ENCODE assay signal across 11 mouse cellular contexts in the genomic region with DNA sequence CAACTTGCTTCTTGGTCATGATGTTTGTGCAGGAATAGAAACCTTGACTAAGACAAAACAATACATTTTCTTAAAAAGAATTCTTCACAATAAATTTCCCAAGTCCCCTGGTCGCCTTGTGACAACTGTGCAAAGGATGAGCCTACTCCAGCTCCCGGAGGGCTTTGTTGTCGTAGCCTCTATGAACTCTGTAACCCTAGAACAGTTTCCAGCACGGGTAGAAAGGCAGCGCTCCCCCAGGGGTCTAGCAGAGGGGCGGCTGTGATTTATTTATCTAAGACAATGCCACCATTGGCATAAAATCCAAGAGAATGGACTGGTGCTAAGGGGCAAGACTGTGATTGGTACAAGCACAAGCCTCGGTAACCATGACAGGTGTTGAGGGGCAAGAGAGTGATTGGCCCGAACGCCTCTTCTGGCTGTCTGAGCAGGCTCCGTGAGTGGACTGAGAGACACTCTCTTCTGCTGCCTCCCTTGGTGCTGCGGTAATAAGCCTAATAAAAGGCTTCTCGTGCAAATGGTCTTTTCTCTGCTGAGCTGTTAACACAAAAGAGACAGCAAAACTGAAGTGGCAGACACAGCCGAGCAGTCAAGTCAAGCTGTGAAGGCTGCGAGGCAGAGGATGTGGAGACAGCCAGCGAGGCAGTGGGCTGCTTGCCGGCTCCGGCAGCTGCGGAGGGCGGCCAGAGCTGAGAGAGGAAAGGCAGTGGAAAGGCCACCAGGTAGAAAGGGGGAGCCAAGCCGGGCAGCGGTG. TPM values are rescaled to one million over a fixed set of nuclear protein-coding genes. Genes with fewer than 3 reads are reported as not detected.
A peak's percentile ranks its signal among the peaks of the same experiment; 100 is the strongest.
DNase-seq lines count a peak whose midpoint lies in the region; ATAC-seq lines count a peak whose summit lies in the region.
"Had no signal": no experiment of that assay in that cellular context is flagged by ENCODE, and none has a peak within 500 bp of the region (broad histone marks: within the 10 kb centered on the region; RNA-seq: fewer than 3 reads in every experiment).

No protein-coding gene starts in this region.

- H3K9ac ChIP-seq in hindbrain, embryonic 15.5 days: no peak overlapping the region
- no peak overlapping the region for H3K9ac ChIP-seq in neural tube, embryonic 13.5 days
- H3K9ac ChIP-seq: liver, embryonic 13.5 days had no signal

- DNase-seq in layer of hippocampus, postnatal 10 days (ENCODE audit: low spot score in 2 of 2): peak; percentile 38 to 45
- DNase-seq in layer of hippocampus, postnatal 25 days (ENCODE audit: extremely low spot score in 1 of 2, low spot score in 1 of 2): no peak
- peak; percentile 54 for DNase-seq in embryonic facial prominence, embryonic 10.5 days (ENCODE audit: low spot score)
- DNase-seq in lung, postnatal 14 days: no peak
- no peak for DNase-seq in adrenal gland, adult 8-10 months
- DNase-seq in yolk sac, embryonic 10.5 days (ENCODE audit: low spot score): no peak
- DNase-seq: kidney, adult 9 months; liver, embryonic 13.5 days had no signal

- peaks cover 10% of the 10 kb centered on the region; the same call in 1 of the 2 replicates for H3K27me3 ChIP-seq in embryonic facial prominence, embryonic 10.5 days (replicated peaks; ENCODE audit: low read depth, poor library complexity, severe bottlenecking)
- H3K27me3 ChIP-seq in hindbrain, embryonic 15.5 days: no peaks in the 10 kb centered on the region
- 0 out of 2 replicates have a peak, but pooled peaks cover 4% of the 10 kb centered on the region for H3K27me3 ChIP-seq in neural tube, embryonic 13.5 days
- H3K27me3 ChIP-seq: liver, embryonic 13.5 days; megakaryocyte, embryonic 14.5 days had no signal

- no peaks in the 10 kb centered on the region for H3K9me3 ChIP-seq in embryonic facial prominence, embryonic 10.5 days
- H3K9me3 ChIP-seq in hindbrain, embryonic 15.5 days: no peaks in the 10 kb centered on the region
- no peaks in the 10 kb centered on the region for H3K9me3 ChIP-seq in neural tube, embryonic 13.5 days
- H3K9me3 ChIP-seq: liver, embryonic 13.5 days; megakaryocyte, embryonic 14.5 days had no signal

- H3K4me1 ChIP-seq in embryonic facial prominence, embryonic 10.5 days: peaks cover 50% of the 10 kb centered on the region
- H3K4me1 ChIP-seq in hindbrain, embryonic 15.5 days (replicated peaks): peaks cover 22% of the 10 kb centered on the region
- peaks cover 47% of the 10 kb centered on the region for H3K4me1 ChIP-seq in neural tube, embryonic 13.5 days (replicated peaks)

- H3K36me3 ChIP-seq in embryonic facial prominence, embryonic 10.5 days (replicated peaks): no peaks in the 10 kb centered on the region
- H3K36me3 ChIP-seq in hindbrain, embryonic 15.5 days: no peaks in the 10 kb centered on the region
- no peaks in the 10 kb centered on the region for H3K36me3 ChIP-seq in neural tube, embryonic 13.5 days
- H3K36me3 ChIP-seq: liver, embryonic 13.5 days had no signal

- no peak overlapping the region for H3K4me3 ChIP-seq in embryonic facial prominence, embryonic 10.5 days
- H3K4me3 ChIP-seq in hindbrain, embryonic 15.5 days: no peak overlapping the region
- no peak overlapping the region for H3K4me3 ChIP-seq in neural tube, embryonic 13.5 days
- H3K4me3 ChIP-seq: liver, embryonic 13.5 days; megakaryocyte, embryonic 14.5 days had no signal

- peak overlapping the region; percentile 65 for H3K27ac ChIP-seq in embryonic facial prominence, embryonic 10.5 days (replicated peaks)
- peak overlapping the region; percentile 54 for H3K27ac ChIP-seq in hindbrain, embryonic 15.5 days (replicated peaks)
- H3K27ac ChIP-seq in neural tube, embryonic 13.5 days (replicated peaks): peak overlapping the region; percentile 87
- H3K27ac ChIP-seq: liver, embryonic 13.5 days had no signal

- peak overlapping the region; percentile 32 for H3K4me2 ChIP-seq in hindbrain, embryonic 15.5 days
- H3K4me2 ChIP-seq in neural tube, embryonic 13.5 days: peak overlapping the region; percentile 31
- H3K4me2 ChIP-seq: liver, embryonic 13.5 days had no signal

- 15% methylated on average over 21 of the region's 21 CpGs for WGBS in embryonic facial prominence, embryonic 10.5 days
- 6% methylated on average over 21 of the region's 21 CpGs for WGBS in hindbrain, embryonic 15.5 days
- 4% methylated on average over 21 of the region's 21 CpGs for WGBS in neural tube, embryonic 13.5 days

- ATAC-seq in hindbrain, embryonic 15.5 days (ENCODE audit: low FRiP score, low read depth): peak; percentile 74
- ATAC-seq in neural tube, embryonic 13.5 days (ENCODE audit: low read depth): peak; percentile 80

RNA-seq across cellular contexts. Expression of a gene that starts 13.1 kb away (rescaled TPM):
- total RNA-seq in layer of hippocampus, postnatal 10 days (2021): 1 to 10 TPM; 5.8 to 7.3 TPM
- total RNA-seq in layer of hippocampus, postnatal 25 days (2021): 1 to 10 TPM; 5.9 to 6.4 TPM
- 12.3 and 13.5 TPM in 2 replicates for polyA plus RNA-seq in embryonic facial prominence, embryonic 10.5 days (2016; fragmentation: Nextera tagmentation; extraction: Ambion mirVana)
- polyA plus RNA-seq in hindbrain, embryonic 15.5 days (2015; fragmentation: Nextera tagmentation; extraction: Ambion mirVana): 6.0 and 9.4 TPM in 2 replicates
- 12.4 and 14.8 TPM in 2 replicates for polyA plus RNA-seq in neural tube, embryonic 13.5 days (2015; fragmentation: Nextera tagmentation; extraction: Ambion mirVana)
- 10 to 100 TPM in 3 of 4 experiments, 1 to 10 TPM in 1; 9.5 to 16.5 (median 13.2) TPM for total RNA-seq in adrenal gland, adult 8-10 months (2022)

Comparison
In these comparisons a context has a peak if more than half of its experiments do, and no peak if none do; other contexts are left out.
1. DNase-seq: peak in layer of hippocampus, postnatal 10 days (2 of 2) and embryonic facial prominence, embryonic 10.5 days (single experiment); none in layer of hippocampus, postnatal 25 days (0 of 2), lung, postnatal 14 days (single experiment), adrenal gland, adult 8-10 months (single experiment) and yolk sac, embryonic 10.5 days (single experiment).
2. Peak in every context shown above with its lines, with median percentiles within 50 percentile points of each other: H3K27ac ChIP-seq.